Mouse (Mus musculus) CH12.LX (cell line): ENCODE data around the gene Dnase1l3. TPM values are rescaled to one million over a fixed set of nuclear protein-coding genes. Genes with fewer than 3 reads are reported as not detected.

Source experiments
- DNase-seq: peaks from one replicate; pipeline ENCODE4 v3.0.0-alpha.2; 2013; ENCODE audit errors: extremely low read depth
- H3K27ac ChIP-seq: 2 replicates; pipeline ENCODE4 v1.5.1; 2012; ENCODE audit warnings: low read depth, mild to moderate bottlenecking, control low read depth, moderate library complexity; ENCODE audit not compliant: insufficient read depth
- H3K27me3 ChIP-seq: replicated peaks from 2 replicates; pipeline ENCODE3; 2012; ENCODE audit warnings: inconsistent platforms
- H3K36me3 ChIP-seq, 2 experiments: replicated peaks in 1 of 2; 2 replicates each; pipeline versions ENCODE3 to v1.6.1; 2012; ENCODE audit warnings: inconsistent platforms in 1 of 2, low read length in 1 of 2, mild to moderate bottlenecking in 1 of 2, mixed read lengths in 1 of 2, moderate library complexity in 1 of 2; ENCODE audit not compliant: control insufficient read depth in 1 of 2, insufficient read depth in 1 of 2
- H3K4me1 ChIP-seq, 2 experiments: 2 replicates each; pipeline ENCODE4 v1.6.1; 2012; ENCODE audit warnings: inconsistent platforms in 1 of 2, moderate library complexity in 1 of 2; ENCODE audit not compliant: insufficient read depth in 2 of 2, control insufficient read depth in 1 of 2
- H3K4me2 ChIP-seq: 2 replicates; pipeline ENCODE4 v1.6.1; 2012; ENCODE audit warnings: low read depth, mild to moderate bottlenecking, control low read depth; ENCODE audit not compliant: poor library complexity, insufficient read depth, severe bottlenecking
- H3K4me3 ChIP-seq, 3 experiments: fragments of 150-350 bp in 1 of 3; sonication (generic) in 1 of 3; replicated peaks in 1 of 3; 2 replicates each; pipeline versions ENCODE3 to v1.5.1; 2011 to 2012; ENCODE audit warnings: low read depth in 2 of 3, low read length in 2 of 3, mild to moderate bottlenecking in 2 of 3, moderate library complexity in 2 of 3, control low read depth in 1 of 3, improper control_type of control experiment in 1 of 3, inconsistent platforms in 1 of 3, mixed read lengths in 1 of 3; ENCODE audit not compliant: poor library complexity in 1 of 3
- H3K79me2 ChIP-seq: replicated peaks from 2 replicates; pipeline ENCODE4 v1.6.1; 2012; ENCODE audit warnings: mild to moderate bottlenecking, moderate library complexity; ENCODE audit not compliant: control insufficient read depth, poor library complexity, insufficient read depth, severe bottlenecking; ENCODE audit errors: extremely low read depth
- H3K9ac ChIP-seq: 2 replicates; pipeline ENCODE4 v1.6.1; 2012; ENCODE audit warnings: low read depth, mild to moderate bottlenecking, control low read depth, moderate library complexity; ENCODE audit not compliant: insufficient read depth
- H3K9me3 ChIP-seq: replicated peaks from 2 replicates; pipeline ENCODE3; 2012; ENCODE audit warnings: low read length, inconsistent platforms, mixed read lengths
- BHLHE40 ChIP-seq: IDR thresholded peaks from 2 replicates; pipeline ENCODE4 v1.6.1; 2011; ENCODE audit warnings: mild to moderate bottlenecking, low read depth, low read length, improper control_type of control experiment
- CHD1 ChIP-seq: IDR thresholded peaks from 2 replicates; pipeline ENCODE4 v1.6.1; 2012; ENCODE audit warnings: low read depth, low read length, improper control_type of control experiment, inconsistent platforms
- CHD2 ChIP-seq: IDR thresholded peaks from 2 replicates; pipeline ENCODE4 v1.6.1; 2011; ENCODE audit warnings: low read length, improper control_type of control experiment
- E2F4 ChIP-seq: IDR thresholded peaks from 2 replicates; pipeline ENCODE4 v1.6.1; 2011; ENCODE audit warnings: low read depth, low read length, improper control_type of control experiment; ENCODE audit not compliant: insufficient replicate concordance
- ELF1 ChIP-seq: IDR thresholded peaks from 2 replicates; pipeline ENCODE4 v1.6.1; 2014; ENCODE audit warnings: low read depth, mild to moderate bottlenecking, inconsistent platforms, low read length, improper control_type of control experiment
- GABPA ChIP-seq: IDR thresholded peaks from 2 replicates; pipeline ENCODE4 v1.6.1; 2012; ENCODE audit warnings: low read depth, low read length, improper control_type of control experiment, inconsistent platforms; ENCODE audit not compliant: insufficient replicate concordance
- IRF4 ChIP-seq: IDR thresholded peaks from 2 replicates; pipeline ENCODE4 v1.6.1; 2014; ENCODE audit warnings: low read depth, mild to moderate bottlenecking, inconsistent platforms, low read length, improper control_type of control experiment
- KAT2A ChIP-seq: IDR thresholded peaks from 2 replicates; pipeline ENCODE4 v1.6.1; 2012; ENCODE audit warnings: low read length, improper control_type of control experiment, inconsistent platforms; ENCODE audit not compliant: insufficient replicate concordance
- MAFK ChIP-seq: IDR thresholded peaks from 2 replicates; pipeline ENCODE4 v1.6.1; 2011; ENCODE audit warnings: low read length, improper control_type of control experiment; ENCODE audit not compliant: insufficient replicate concordance
- MAZ ChIP-seq: IDR thresholded peaks from 2 replicates; pipeline ENCODE4 v1.6.1; 2012; ENCODE audit warnings: low read depth, mild to moderate bottlenecking, inconsistent platforms, low read length, improper control_type of control experiment, moderate library complexity
- MEF2A ChIP-seq: IDR thresholded peaks from 2 replicates; pipeline ENCODE4 v1.6.1; 2014; ENCODE audit warnings: low read depth, mild to moderate bottlenecking, inconsistent platforms, low read length, improper control_type of control experiment, borderline replicate concordance
- MYC ChIP-seq: IDR thresholded peaks from 2 replicates; pipeline ENCODE4 v1.6.1; 2011; ENCODE audit warnings: low read depth, mild to moderate bottlenecking, improper control_type of control experiment, low read length
- PAX5 ChIP-seq: IDR thresholded peaks from 2 replicates; pipeline ENCODE4 v1.6.1; 2012; ENCODE audit warnings: low read length, inconsistent platforms, mixed read lengths
- RAD21 ChIP-seq: IDR thresholded peaks from 2 replicates; pipeline ENCODE4 v1.6.1; 2011; ENCODE audit warnings: low read depth, mild to moderate bottlenecking, low read length, improper control_type of control experiment, moderate library complexity
- TBP ChIP-seq: conservative IDR thresholded peaks from 2 replicates; pipeline ENCODE4 v1.6.1; 2011; ENCODE audit warnings: low read depth, low read length, improper control_type of control experiment
- UBTF ChIP-seq: IDR thresholded peaks from 2 replicates; pipeline ENCODE4 v1.6.1; 2012; ENCODE audit warnings: low read depth, mild to moderate bottlenecking, inconsistent platforms, low read length, improper control_type of control experiment, moderate library complexity
- USF1 ChIP-seq: IDR thresholded peaks from 2 replicates; pipeline ENCODE4 v1.6.1; 2014; ENCODE audit warnings: low read depth, mild to moderate bottlenecking, inconsistent platforms, low read length, improper control_type of control experiment
- ZKSCAN1 ChIP-seq: IDR thresholded peaks from 2 replicates; pipeline ENCODE4 v1.6.1; 2012; ENCODE audit warnings: low read depth, inconsistent platforms, low read length, improper control_type of control experiment, borderline replicate concordance
- ZMIZ1 ChIP-seq: IDR thresholded peaks from 2 replicates; pipeline ENCODE4 v1.6.1; 2012; ENCODE audit warnings: low read depth, mild to moderate bottlenecking, inconsistent platforms, low read length, improper control_type of control experiment
- ZNF384 ChIP-seq: IDR thresholded peaks from 2 replicates; pipeline ENCODE4 v1.6.1; 2012; ENCODE audit warnings: low read depth, low read length, improper control_type of control experiment, inconsistent platforms
- dilution Hi-C: fragments of 300-500 bp; cut with MboI; formaldehyde crosslinking; loops from 2 replicates; pipeline ENCODE4 v1.14.3; 2020; ENCODE audit warnings: low sequenced_read_pairs; ENCODE audit not compliant: extremely low pct_unique_long_range_greater_than_20kb, extremely low pct_ligation_motif_present
- in situ Hi-C: fragments of 300-500 bp; cut with MboI; formaldehyde crosslinking; loops from 3 replicates; pipeline ENCODE4 v1.14.3; 2019; ENCODE audit warnings: low sequenced_read_pairs, low pct_ligation_motif_present, low pct_unique_long_range_greater_than_20kb, mixed read lengths
- polyA plus RNA-seq: library from polyadenylated mRNA; unstranded; fragments of >175 nt; gene quantifications from 2 replicates; pipeline ENCODE4 v1.2.1, GENCODE M21; 2012; ENCODE audit warnings: low read depth; ENCODE audit not compliant: insufficient read length
- total RNA-seq, 2 experiments: library from RNA; depleted of rRNA; stranded (reverse); fragments of 300-350 nt in 1 of 2; fragments of >200 nt in 1 of 2; gene quantifications; 2 replicates each; pipeline ENCODE4 v1.2.3; 2012 to 2014

Gene Dnase1l3
- total and polyA plus RNA-seq, 3 experiments = 2.5 to 36.0 (median 2.9) TPM

GRCm38 (mm10) chr14:8042577-8042976 lies 48.2 kb upstream of the Dnase1l3 start:
- in situ Hi-C loops (loop anchor here (5.0 kb wide), 1 partner anchor 40 kb away; the partner anchor contains the start of gene Abhd6), dilution Hi-C loops (no loop called here)
- Histone ChIP-seq H3K9ac (no peak overlapping the region), H3K27me3 (no peaks in the 10 kb centered on the region), H3K4me1 (peaks cover 25 to 71% of the 10 kb centered on the region in 2 experiments), H3K36me3 (peaks cover 21 to 47% of the 10 kb centered on the region in 2 experiments), H3K4me2 (no peak overlapping the region), H3K4me3 (no peak overlapping the region), H3K79me2 (no peaks in the 10 kb centered on the region; the same call in 1 of the 2 replicates), H3K9me3 (no peaks in the 10 kb centered on the region), H3K27ac (0 out of 2 replicates have a peak overlapping the region, but pooled peaks have one; percentile 4)
- DNase-seq = no peak
- no peak for TF ChIP-seq MYC
- no peak for TF ChIP-seq KAT2A
- TF ChIP-seq CHD2 = no peak
- no peak for TF ChIP-seq PAX5
- TF ChIP-seq E2F4 = no peak
- no peak for TF ChIP-seq ELF1
- no peak for TF ChIP-seq BHLHE40
- TF ChIP-seq MEF2A = no peak
- TF ChIP-seq ZNF384 = no peak
- no peak for TF ChIP-seq MAFK
- TF ChIP-seq ZMIZ1 = no peak
- TF ChIP-seq ZKSCAN1 = no peak
- TF ChIP-seq CHD1 = no peak
- TF ChIP-seq RAD21 = no peak
- TF ChIP-seq, all 38 proteins: peak for 0

GRCm38 (mm10) chr14:8042120-8042519 lies 47.7 kb upstream of the Dnase1l3 start:
- Histone ChIP-seq H3K4me1 (peaks cover 22 to 66% of the 10 kb centered on the region in 2 experiments), H3K9ac (peak overlapping the region; percentile 15), H3K79me2 (no peaks in the 10 kb centered on the region; the same call in 1 of the 2 replicates), H3K4me3 (no peak overlapping the region), H3K27me3 (no peaks in the 10 kb centered on the region), H3K27ac (no peak overlapping the region), H3K4me2 (no peak overlapping the region), H3K36me3 (peaks cover 19 to 47% of the 10 kb centered on the region in 2 experiments), H3K9me3 (no peaks in the 10 kb centered on the region)
- dilution Hi-C loops = no loop called here
- TF ChIP-seq USF1 (no peak), UBTF (no peak), IRF4 (no peak), MAZ (no peak), PAX5 (no peak), GABPA (no peak), MEF2A (no peak), KAT2A (no peak), ELF1 (no peak), TBP (no peak), MYC (no peak)
- in situ Hi-C loops = loop anchor here (5.0 kb wide), 1 partner anchor 40 kb away; the partner anchor contains the start of gene Abhd6
- no peak for DNase-seq
